Mouse (Mus musculus) adrenal gland, postnatal 10 days (tissue): ENCODE results near the gene Gm21440. TPM values are rescaled to one million over a fixed set of nuclear protein-coding genes. Genes with fewer than 3 reads are reported as not detected.
"Not testable (repeated sequence)": the region's sequence is repeated elsewhere in the genome, so short reads cannot be mapped to it uniquely, and the experiment has no call there.

Source experiments
- DNase-seq: peaks from one replicate; pipeline ENCODE4 v3.0.0; 2021; ENCODE audit warnings: mixed read lengths
- long read RNA-seq, 2 experiments: library from polyadenylated mRNA; stranded (forward); transcript quantifications; one replicate each; pipeline ENCODE4 v2.0.0; 2021
- total RNA-seq, 2 experiments: library from RNA; stranded (reverse); gene quantifications; 2 replicates each; pipeline ENCODE4 v1.2.3; 2021

The Gm21440 gene
- total RNA-seq, result not detected
- long read RNA-seq, experiment 1, result 0 reads
- long read RNA-seq, experiment 2, result 0 reads

GRCm38 (mm10) chrY:13252091-13252490 is at the start of gene Gm21440, which contains the start of gene Gm21454:
Gene Gm21440, plus strand, starts transcription at chrY:13252391.
Gene Gm21454, plus strand, starts transcription at chrY:13252442.
- not testable (repeated sequence) for DNase-seq

- not testable (repeated sequence) for DNase-seq
Measured at GRCm38 (mm10) chrY:13223828-13224227, 28.4 kb upstream of the Gm21440 start, which contains the start of gene Gm21828. Gene Gm21828, minus strand, starts transcription at chrY:13223928.

Other genes starting within 250 kb of the Gm21440 start
- gene Gm20807, start 209.5 kb upstream of the Gm21440 start, total RNA-seq, result not detected
- not detected for gene Gm21891, start 118.9 kb upstream of the Gm21440 start, total RNA-seq
- not detected for gene Gm21425, start 90.4 kb upstream of the Gm21440 start, total RNA-seq
- not detected for gene Gm21828, start 28.5 kb upstream of the Gm21440 start, total RNA-seq
- gene Gm21454, start 51 bp downstream of the Gm21440 start, total RNA-seq, result not detected
- not detected for gene Gm21725, start 96.7 kb downstream of the Gm21440 start, total RNA-seq
- gene Gm21866, start 213.2 kb downstream of the Gm21440 start, total RNA-seq, result not detected
- not detected for gene Gm20773, start 241.6 kb downstream of the Gm21440 start, total RNA-seq